Comparison of ENCODE assay signal across 8 mouse cellular contexts in genomic region chr8:11556691-11557423, GRCm38 (mm10). TPM values are rescaled to one million over a fixed set of nuclear protein-coding genes. Genes with fewer than 3 reads are reported as not detected.
DNase-seq lines count a peak whose midpoint lies in the region; ATAC-seq lines count a peak whose summit lies in the region.

No protein-coding gene starts in this region.

- H3K27me3 ChIP-seq in forebrain, embryonic 11.5 days (ENCODE audit: control insufficient read depth, insufficient read depth, low read length), result no peaks in the 10 kb centered on the region
- H3K27me3 ChIP-seq in hindbrain, embryonic 10.5 days (ENCODE audit: insufficient read depth, poor library complexity, severe bottlenecking), result no peaks in the 10 kb centered on the region

- H3K36me3 ChIP-seq in forebrain, embryonic 11.5 days (ENCODE audit: control insufficient read depth, insufficient read depth, low read length), result peaks cover 6% of the 10 kb centered on the region
- H3K36me3 ChIP-seq in hindbrain, embryonic 10.5 days, result peaks cover 17% of the 10 kb centered on the region

- no peaks in the 10 kb centered on the region for H3K9me3 ChIP-seq in forebrain, embryonic 11.5 days (ENCODE audit: control insufficient read depth, low read length)
- no peaks in the 10 kb centered on the region for H3K9me3 ChIP-seq in hindbrain, embryonic 10.5 days

- DNase-seq in A20 (ENCODE audit: low read depth, low spot score), result peak; percentile 84
- peak; percentile 47 for DNase-seq in adrenal gland, postnatal 25 days
- DNase-seq in forebrain, embryonic 11.5 days (ENCODE audit: low spot score), result peak; percentile 81
- peak; percentile 59 for DNase-seq in hindbrain, embryonic 10.5 days (ENCODE audit: low spot score)
- DNase-seq in layer of hippocampus, postnatal 25 days (ENCODE audit: extremely low spot score in 1 of 2, low spot score in 1 of 2), result peak; percentile 22 to 55
- DNase-seq in lung, postnatal 10 days, result peak; percentile 60
- peak; percentile 19 for DNase-seq in retina, postnatal 7 days (ENCODE audit: low read depth, low spot score)
- DNase-seq in urinary bladder, adult 2 months (ENCODE audit: low spot score), result peak; percentile 51

- peak overlapping the region; percentile 100 for H3K27ac ChIP-seq in forebrain, embryonic 11.5 days (ENCODE audit: low read depth, low read length)
- peak overlapping the region; percentile 99 for H3K27ac ChIP-seq in hindbrain, embryonic 10.5 days

- under 1% methylated on average over 72 of the region's 85 CpGs for WGBS in forebrain, embryonic 11.5 days
- under 1% methylated on average over 85 of the region's 85 CpGs for WGBS in hindbrain, embryonic 10.5 days

- no peak for ATAC-seq in forebrain, embryonic 11.5 days (replicated peaks; ENCODE audit: low FRiP score)

- H3K4me2 ChIP-seq in forebrain, embryonic 11.5 days (ENCODE audit: low read depth, low read length, severe bottlenecking), result peak overlapping the region; percentile 70

- peaks cover 5% of the 10 kb centered on the region; the same call in 1 of the 2 replicates for H3K4me1 ChIP-seq in forebrain, embryonic 11.5 days (replicated peaks; ENCODE audit: control insufficient read depth, insufficient read depth, low read length)
- H3K4me1 ChIP-seq in hindbrain, embryonic 10.5 days (replicated peaks), result peaks cover 30% of the 10 kb centered on the region

- peak overlapping the region; percentile 98 for H3K4me3 ChIP-seq in forebrain, embryonic 11.5 days (ENCODE audit: low read depth, low read length)
- peak overlapping the region; percentile 99 for H3K4me3 ChIP-seq in hindbrain, embryonic 10.5 days

- peak overlapping the region; percentile 96 for H3K9ac ChIP-seq in forebrain, embryonic 11.5 days (ENCODE audit: low read length)

RNA-seq across cellular contexts. Expression of gene Ing1, which starts 1.5 kb away (rescaled TPM):
- total RNA-seq in adrenal gland, postnatal 25 days (2021), result 37.9 and 47.1 TPM in 2 replicates
- 42.9 and 46.8 TPM in 2 replicates for polyA plus RNA-seq in forebrain, embryonic 11.5 days (2014; fragmentation: Nextera tagmentation; extraction: Ambion mirVana)
- polyA plus RNA-seq in hindbrain, embryonic 10.5 days (2016; fragmentation: Nextera tagmentation; extraction: Ambion mirVana), result 31.0 and 31.3 TPM in 2 replicates
- total RNA-seq in layer of hippocampus, postnatal 25 days (2021), result 10 to 100 TPM; 36.6 to 41.9 TPM
- polyA plus RNA-seq in urinary bladder, adult 2 months (2012; rRNA removed), result 41.4 and 47.0 TPM in 2 replicates

RNA-seq across cellular contexts. Expression of gene Cars2, which starts 6.3 kb away (rescaled TPM):
- 35.5 and 44.8 TPM in 2 replicates for total RNA-seq in adrenal gland, postnatal 25 days (2021)
- 19.9 and 21.6 TPM in 2 replicates for polyA plus RNA-seq in forebrain, embryonic 11.5 days (2014; fragmentation: Nextera tagmentation; extraction: Ambion mirVana)
- polyA plus RNA-seq in hindbrain, embryonic 10.5 days (2016; fragmentation: Nextera tagmentation; extraction: Ambion mirVana), result 18.9 and 19.5 TPM in 2 replicates
- total RNA-seq in layer of hippocampus, postnatal 25 days (2021), result 10 to 100 TPM; 21.7 to 24.3 TPM
- 38.5 and 42.4 TPM in 2 replicates for polyA plus RNA-seq in urinary bladder, adult 2 months (2012; rRNA removed)

RNA-seq across cellular contexts. Expression of gene Naxd, which starts 59.6 kb away (rescaled TPM):
- total RNA-seq in adrenal gland, postnatal 25 days (2021), result 75.0 and 77.5 TPM in 2 replicates
- 99.2 and 110 TPM in 2 replicates for polyA plus RNA-seq in forebrain, embryonic 11.5 days (2014; fragmentation: Nextera tagmentation; extraction: Ambion mirVana)
- polyA plus RNA-seq in hindbrain, embryonic 10.5 days (2016; fragmentation: Nextera tagmentation; extraction: Ambion mirVana), result 110 and 127 TPM in 2 replicates
- 10 to 100 TPM; 60.1 to 64.2 TPM for total RNA-seq in layer of hippocampus, postnatal 25 days (2021)
- 120 and 154 TPM in 2 replicates for polyA plus RNA-seq in urinary bladder, adult 2 months (2012; rRNA removed)

Comparison
In these comparisons a context has a peak if more than half of its experiments do, and no peak if none do; other contexts are left out.
1. DNase-seq: peak in every context shown above with its lines; median percentile 84 in A20; 81 in forebrain, embryonic 11.5 days; 60 in lung, postnatal 10 days; 59 in hindbrain, embryonic 10.5 days; 51 in urinary bladder, adult 2 months; 47 in adrenal gland, postnatal 25 days; 38 in layer of hippocampus, postnatal 25 days; 19 in retina, postnatal 7 days.